11 mouse cellular contexts compared by ENCODE assay signal in the genomic region with DNA sequence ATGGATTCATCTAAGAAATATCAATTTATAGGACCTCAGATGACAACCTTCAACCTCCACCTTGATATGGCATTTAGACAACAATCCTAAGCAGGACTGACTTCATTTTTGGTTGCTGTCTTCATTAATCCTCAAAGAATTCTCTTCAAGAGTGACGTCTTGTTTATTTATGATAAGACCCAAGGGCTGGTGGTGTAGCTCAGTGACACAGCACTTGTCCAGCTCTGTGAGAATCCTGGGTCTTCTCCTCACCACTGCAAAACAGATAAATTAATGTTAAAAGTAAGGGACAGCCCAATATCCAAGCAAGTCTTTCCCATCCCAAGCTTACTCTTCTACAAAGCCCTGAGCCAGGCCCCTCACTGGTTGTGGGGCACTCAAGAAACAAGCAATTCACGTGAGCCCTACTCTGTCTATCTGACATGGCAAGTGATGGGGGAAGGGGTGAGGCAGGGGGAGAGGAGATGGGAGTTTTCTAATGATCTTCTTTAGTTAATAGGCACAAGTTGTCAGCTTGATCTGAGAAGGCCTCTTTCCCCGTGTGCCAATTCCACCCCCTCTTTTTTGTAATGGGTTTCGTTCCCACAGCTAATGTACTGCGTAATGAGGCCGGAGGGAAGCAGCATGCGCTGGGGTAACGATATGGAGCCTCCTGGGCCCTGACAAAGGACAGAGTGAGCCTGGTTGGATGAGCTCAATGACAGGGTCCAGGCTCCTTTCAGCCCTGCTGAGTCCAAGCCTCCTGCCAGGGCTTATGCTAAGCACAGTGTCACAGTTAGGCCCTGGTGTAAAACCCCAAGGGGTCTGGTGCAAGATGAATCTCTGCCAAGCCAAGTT.
A peak's percentile ranks its signal among the peaks of the same experiment; 100 is the strongest.
DNase-seq lines count a peak whose midpoint lies in the region; ATAC-seq lines count a peak whose summit lies in the region.
"Had no signal": no experiment of that assay in that cellular context is flagged by ENCODE, and none has a peak within 500 bp of the region (broad histone marks: within the 10 kb centered on the region; RNA-seq: fewer than 3 reads in every experiment).

No protein-coding gene starts in this region.

- H3K9me3 ChIP-seq in embryonic facial prominence, embryonic 13.5 days: no peaks in the 10 kb centered on the region
- no peaks in the 10 kb centered on the region for H3K9me3 ChIP-seq in embryonic facial prominence, embryonic 10.5 days
- no peaks in the 10 kb centered on the region for H3K9me3 ChIP-seq in hindbrain, embryonic 12.5 days (replicated peaks)
- no peaks in the 10 kb centered on the region for H3K9me3 ChIP-seq in liver, embryonic 16.5 days (replicated peaks; ENCODE audit: control insufficient read depth, low read length)

- H3K27ac ChIP-seq in embryonic facial prominence, embryonic 13.5 days: no peak overlapping the region
- H3K27ac ChIP-seq in embryonic facial prominence, embryonic 10.5 days (replicated peaks): no peak overlapping the region
- H3K27ac ChIP-seq in hindbrain, embryonic 12.5 days: no peak overlapping the region
- peak overlapping the region; percentile 57 for H3K27ac ChIP-seq in liver, embryonic 16.5 days (ENCODE audit: low read length)
- H3K27ac ChIP-seq: kidney, postnatal 0 days had no signal

- H3K4me2 ChIP-seq in embryonic facial prominence, embryonic 13.5 days: no peak overlapping the region
- no peak overlapping the region for H3K4me2 ChIP-seq in hindbrain, embryonic 12.5 days (replicated peaks)
- no peak overlapping the region for H3K4me2 ChIP-seq in liver, embryonic 16.5 days (ENCODE audit: low read depth, low read length)

- WGBS in embryonic facial prominence, embryonic 13.5 days: 57% methylated on average over 8 of the region's 8 CpGs
- 53% methylated on average over 8 of the region's 8 CpGs for WGBS in embryonic facial prominence, embryonic 10.5 days
- WGBS in hindbrain, embryonic 12.5 days: 33% methylated on average over 8 of the region's 8 CpGs
- 72% methylated on average over 8 of the region's 8 CpGs for WGBS in liver, embryonic 16.5 days (ENCODE audit: insufficient replicate concordance)

- ATAC-seq in embryonic facial prominence, embryonic 13.5 days (ENCODE audit: insufficient number of reproducible peaks, insufficient read depth, low FRiP score, low TSS enrichment, low read depth): 0 out of 2 replicates have a peak, but pooled peaks have one; percentile 43
- peak; percentile 64 for ATAC-seq in erythroblast, adult 5-6 weeks (replicated peaks; ENCODE audit: low FRiP score, poor library complexity, severe bottlenecking)
- ATAC-seq in hindbrain, embryonic 12.5 days (ENCODE audit: low FRiP score): peak; percentile 61; the same call in 1 of the 2 replicates
- ATAC-seq in liver, embryonic 16.5 days (ENCODE audit: low read depth): peak; percentile 10; the same call in 1 of the 2 replicates
- no peak for ATAC-seq in CD4-positive, CD25-positive, alpha-beta regulatory T cell, adult 4 months

- DNase-seq in embryonic facial prominence, embryonic 10.5 days (ENCODE audit: low spot score): no peak
- DNase-seq in MN1 (ENCODE audit: low spot score): no peak
- no peak for DNase-seq in thymus, postnatal 10 days (ENCODE audit: low spot score in 2 of 2)
- DNase-seq: adrenal gland, postnatal 14 days; lung, adult 2 months had no signal

- H3K4me3 ChIP-seq in embryonic facial prominence, embryonic 13.5 days: no peak overlapping the region
- H3K4me3 ChIP-seq in embryonic facial prominence, embryonic 10.5 days: no peak overlapping the region
- no peak overlapping the region for H3K4me3 ChIP-seq in hindbrain, embryonic 12.5 days
- H3K4me3 ChIP-seq in liver, embryonic 16.5 days (ENCODE audit: low read depth, low read length): no peak overlapping the region

- H3K36me3 ChIP-seq in embryonic facial prominence, embryonic 13.5 days: no peaks in the 10 kb centered on the region
- H3K36me3 ChIP-seq in embryonic facial prominence, embryonic 10.5 days (replicated peaks): no peaks in the 10 kb centered on the region
- no peaks in the 10 kb centered on the region for H3K36me3 ChIP-seq in hindbrain, embryonic 12.5 days
- H3K36me3 ChIP-seq in liver, embryonic 16.5 days (ENCODE audit: control insufficient read depth, insufficient read depth): no peaks in the 10 kb centered on the region

- H3K27me3 ChIP-seq in embryonic facial prominence, embryonic 13.5 days: no peaks in the 10 kb centered on the region
- H3K27me3 ChIP-seq in embryonic facial prominence, embryonic 10.5 days (replicated peaks; ENCODE audit: low read depth, poor library complexity, severe bottlenecking): 0 out of 2 replicates have a peak, but pooled peaks cover 10% of the 10 kb centered on the region
- H3K27me3 ChIP-seq in hindbrain, embryonic 12.5 days: no peaks in the 10 kb centered on the region
- H3K27me3 ChIP-seq in liver, embryonic 16.5 days (ENCODE audit: control insufficient read depth, insufficient read depth, low read depth, low read length): no peaks in the 10 kb centered on the region

- H3K4me1 ChIP-seq in embryonic facial prominence, embryonic 13.5 days: peaks cover under 1% of the 10 kb centered on the region; the same call in 1 of the 2 replicates
- H3K4me1 ChIP-seq in embryonic facial prominence, embryonic 10.5 days: peaks cover 5% of the 10 kb centered on the region
- H3K4me1 ChIP-seq in hindbrain, embryonic 12.5 days: peaks cover 4% of the 10 kb centered on the region; the same call in 1 of the 2 replicates
- H3K4me1 ChIP-seq in liver, embryonic 16.5 days (ENCODE audit: control insufficient read depth, low read depth, low read length): peaks cover 46% of the 10 kb centered on the region

- H3K9ac ChIP-seq in embryonic facial prominence, embryonic 13.5 days: no peak overlapping the region
- no peak overlapping the region for H3K9ac ChIP-seq in hindbrain, embryonic 12.5 days
- H3K9ac ChIP-seq in liver, embryonic 16.5 days (ENCODE audit: low read depth, low read length): no peak overlapping the region
